Mouse (Mus musculus) left cerebral cortex, adult 9 months (tissue): ENCODE measurements at regions not wholly inside any gene's neighbourhood (a gene's known extent, or its start where the extent isn't known, plus 50 kb on each side); places are given as distances from the start of the nearest gene placed in this dataset.

ENCODE experiments used
- DNase-seq, 2 experiments: peaks; one replicate each; pipeline ENCODE4 v3.0.0; 2022; ENCODE audit warnings: low spot score in 2 of 2

DNA sequence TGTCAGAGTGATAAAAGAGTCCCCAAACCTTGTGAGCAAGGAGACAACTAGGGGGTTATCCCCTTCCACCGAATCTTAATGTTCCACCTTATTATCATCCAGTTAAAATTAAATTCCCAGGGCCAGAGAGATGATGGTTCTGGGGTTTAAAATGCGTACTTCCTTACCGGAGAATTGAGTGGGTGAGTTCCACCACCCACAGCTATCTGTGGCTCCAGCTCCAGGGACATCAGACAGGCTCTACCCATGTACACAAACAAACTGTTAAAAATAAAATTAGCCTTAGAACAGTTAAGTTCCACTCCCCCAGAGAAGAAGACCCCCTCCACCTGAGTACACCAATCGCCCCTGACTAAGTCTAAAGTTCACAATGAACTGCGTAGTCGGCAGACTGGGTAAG is 52.0 kb upstream of the Mgat5 start:
- DNase-seq = no peak

DNA sequence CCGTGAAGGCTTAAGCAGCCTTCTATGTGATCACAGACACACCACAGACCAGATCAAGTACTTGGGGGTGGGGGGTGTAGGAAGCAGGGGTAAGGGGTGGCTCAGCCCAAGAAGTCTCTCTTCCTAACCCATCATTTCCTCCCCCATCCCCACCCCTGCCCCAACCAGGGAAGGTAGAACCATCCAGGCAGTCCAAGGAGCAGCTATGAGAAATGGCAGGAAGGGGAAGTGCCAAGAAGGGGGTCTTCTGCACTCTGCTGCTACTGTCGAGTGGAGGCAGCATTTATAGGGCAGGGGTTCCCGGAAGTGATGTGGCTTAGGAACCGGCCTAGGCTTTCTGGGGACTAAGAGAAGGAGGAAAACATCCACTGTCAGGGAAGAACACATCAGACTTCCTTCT is 69.3 kb upstream of the Mgat5 start:
- no peak for DNase-seq

DNA sequence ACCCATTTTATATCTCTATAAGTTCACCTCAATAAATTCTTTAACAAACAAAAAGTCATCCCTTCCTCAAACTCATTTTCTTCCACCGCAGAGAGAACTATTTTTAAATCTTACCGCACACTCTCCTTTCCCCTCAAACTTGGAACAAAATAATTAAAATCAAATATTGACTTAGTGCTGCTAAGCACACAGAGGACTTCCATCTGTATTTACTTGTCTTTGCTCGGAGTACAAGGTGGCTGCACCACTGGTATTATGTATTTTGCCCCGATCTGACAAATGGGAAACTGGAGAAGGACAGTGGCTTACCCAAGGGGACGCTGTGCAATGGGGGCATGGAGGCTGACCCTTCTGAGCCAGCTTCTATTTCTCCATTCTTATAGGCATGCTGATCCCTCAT is 72.9 kb upstream of the Mgat5 start:
- no peak for DNase-seq

DNA sequence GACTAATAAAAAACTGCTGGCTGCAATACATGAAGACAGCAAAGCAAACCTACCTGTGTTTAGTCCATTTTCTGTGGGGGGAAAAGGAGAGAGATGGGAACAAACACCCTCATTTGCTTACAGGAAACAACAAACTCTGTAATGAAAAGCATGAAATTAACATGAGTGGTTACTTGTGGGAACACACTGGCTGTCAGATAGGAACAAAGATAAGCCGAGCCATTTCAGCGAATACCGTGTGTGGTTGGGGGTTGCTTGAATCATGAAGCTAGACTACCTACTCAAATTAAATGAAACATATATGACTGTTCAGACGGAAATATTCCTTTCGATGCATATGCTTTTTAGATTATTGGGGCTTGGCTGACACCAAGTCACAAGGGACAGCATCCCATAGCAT is 80.0 kb upstream of the Mgat5 start:
- no peak for DNase-seq

DNA sequence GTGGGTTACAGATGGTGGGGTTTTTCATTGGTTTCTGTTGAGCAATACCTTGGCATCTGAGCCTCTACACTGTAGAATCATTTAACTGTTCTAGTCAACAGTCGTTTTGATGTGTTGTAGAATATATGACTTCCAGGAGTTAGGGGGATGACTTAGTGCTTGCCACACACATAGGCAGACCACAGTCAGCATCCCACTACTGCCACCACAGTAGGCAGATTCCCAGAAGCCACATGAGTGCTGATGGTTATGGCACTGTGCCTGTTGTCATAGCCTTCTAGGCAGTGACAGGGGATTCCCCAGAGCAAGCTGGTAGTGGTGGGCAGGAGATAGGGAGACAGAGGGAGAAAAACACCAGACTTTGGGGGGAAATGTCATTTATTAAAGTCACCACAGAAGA is 86.8 kb upstream of the Mgat5 start:
- DNase-seq = no peak

DNA sequence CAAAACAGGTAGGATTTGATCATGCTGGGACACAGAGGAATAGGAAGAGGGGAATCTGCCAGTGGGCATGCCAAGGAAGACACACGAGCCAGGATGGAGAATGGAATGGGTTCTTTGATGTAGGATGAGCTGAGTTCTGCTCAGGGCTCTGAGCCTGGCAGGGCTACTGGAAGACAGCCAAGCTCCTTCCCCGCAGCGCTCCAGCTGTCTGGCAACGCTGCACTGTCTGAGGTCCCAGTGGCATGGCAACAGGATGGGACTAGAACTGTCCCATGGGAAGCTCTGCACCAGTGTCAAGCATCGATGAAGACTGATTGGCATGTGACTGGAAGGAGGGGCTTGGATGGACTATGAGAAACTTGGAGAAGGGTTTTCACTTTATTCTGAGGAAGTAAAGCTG is 97.3 kb upstream of the Mgat5 start:
- DNase-seq = peak; percentile 23 to 65

DNA sequence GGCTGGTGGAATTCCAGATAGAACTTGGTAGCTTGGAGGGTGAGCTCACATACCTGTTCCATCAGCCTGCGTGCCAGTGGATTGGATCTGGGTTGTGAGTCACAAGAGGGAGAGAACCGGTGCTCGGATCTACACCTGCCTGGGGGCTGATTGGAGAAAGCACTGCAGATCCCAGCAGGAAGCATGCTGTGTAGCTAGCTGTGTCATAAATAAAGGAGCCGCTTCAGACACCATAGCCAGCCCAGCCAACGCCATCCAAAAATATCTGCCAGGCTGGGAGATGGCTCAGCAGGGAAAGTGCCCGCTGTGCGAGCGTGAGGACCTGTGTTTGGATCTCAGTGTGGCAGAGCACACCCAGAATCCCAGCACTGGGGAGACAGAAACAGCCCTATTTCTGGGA is 99.0 kb upstream of the Mgat5 start:
- DNase-seq = peak; percentile 7 to 70

DNA sequence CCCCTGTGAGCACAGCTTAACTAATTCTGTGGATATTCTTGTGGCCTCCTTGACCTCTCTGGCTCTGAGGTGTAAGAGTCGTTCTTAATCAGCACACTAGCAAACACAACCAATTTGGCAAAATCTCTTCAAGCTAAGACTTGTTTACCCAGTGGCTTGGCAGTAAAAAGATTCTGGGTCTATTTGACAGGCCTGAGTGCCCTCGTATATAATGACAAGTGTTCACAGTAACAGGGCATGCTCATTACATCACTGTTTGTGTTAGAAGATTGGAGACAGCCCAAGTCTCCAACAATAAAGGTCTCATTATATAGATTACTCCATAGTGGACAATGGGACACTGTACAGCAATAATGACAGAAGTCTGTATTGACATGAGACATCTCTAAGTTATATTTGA is 101.2 kb upstream of the Mgat5 start:
- DNase-seq = no peak

DNA sequence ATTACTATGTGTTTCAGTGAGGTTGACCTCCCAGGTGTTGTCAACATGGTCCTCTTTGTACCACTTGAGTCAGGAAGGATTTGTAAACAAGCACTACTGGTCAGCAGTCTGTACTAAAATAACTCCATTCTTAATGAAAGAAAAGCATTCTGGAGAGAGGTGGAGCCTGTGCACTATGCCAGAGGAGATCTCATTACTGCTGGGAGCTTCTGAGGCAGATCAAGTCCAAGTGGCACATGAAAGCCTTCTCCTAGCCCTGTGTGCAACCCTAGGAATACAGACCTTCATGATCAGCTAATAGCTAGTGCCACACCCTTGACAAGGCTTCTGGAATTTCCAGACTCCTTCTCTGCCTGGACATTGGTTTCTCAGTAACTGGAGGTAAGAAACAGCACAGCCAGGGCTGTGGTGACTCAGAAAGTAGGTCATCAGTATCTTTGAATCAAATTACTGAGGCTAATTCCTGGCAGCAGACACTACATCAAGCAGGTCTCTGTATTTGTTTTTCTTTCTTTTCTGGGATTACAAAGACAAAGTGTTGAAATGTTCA is 105.9 kb upstream of the Mgat5 start:
- no peak for DNase-seq

DNA sequence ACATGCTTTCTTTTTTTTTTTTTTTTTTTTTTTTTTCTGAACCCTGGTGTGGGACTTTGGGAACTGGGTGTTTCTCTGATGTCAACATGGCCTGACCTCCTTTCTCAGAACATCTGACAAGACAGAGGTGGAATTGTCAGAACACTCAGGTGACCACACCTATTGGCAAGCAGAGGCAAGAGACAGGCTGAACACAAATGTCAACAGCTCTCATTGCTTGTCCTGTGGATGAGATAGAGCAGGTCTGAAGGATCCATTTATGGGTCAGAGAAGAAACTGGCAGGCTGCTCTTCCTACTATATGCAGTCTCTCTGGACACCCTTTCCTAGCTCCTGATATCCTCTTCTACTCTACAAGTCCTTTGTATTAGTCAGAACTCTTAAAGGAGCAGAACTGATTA is 117.2 kb upstream of the Mgat5 start:
- DNase-seq = no peak

DNA sequence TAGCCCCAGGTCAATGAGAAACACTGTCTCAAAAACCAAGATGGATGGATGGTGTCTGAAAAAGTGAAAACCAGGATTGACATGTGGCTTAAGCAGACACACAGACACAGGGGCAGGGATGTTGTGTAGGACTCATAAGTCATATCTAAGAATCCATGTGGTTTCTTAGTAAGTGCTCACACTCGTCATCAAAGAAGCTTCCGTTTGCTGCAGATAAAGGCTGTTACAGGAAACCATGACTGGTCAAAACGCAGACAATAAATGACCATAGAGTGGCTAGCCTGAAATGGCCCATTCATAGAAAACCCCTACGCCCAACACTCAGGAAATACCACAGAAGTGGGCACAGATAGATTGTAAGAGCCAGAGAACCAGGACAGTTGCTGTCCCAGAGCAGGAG is 118.8 kb upstream of the Mgat5 start:
- DNase-seq = no peak

DNA sequence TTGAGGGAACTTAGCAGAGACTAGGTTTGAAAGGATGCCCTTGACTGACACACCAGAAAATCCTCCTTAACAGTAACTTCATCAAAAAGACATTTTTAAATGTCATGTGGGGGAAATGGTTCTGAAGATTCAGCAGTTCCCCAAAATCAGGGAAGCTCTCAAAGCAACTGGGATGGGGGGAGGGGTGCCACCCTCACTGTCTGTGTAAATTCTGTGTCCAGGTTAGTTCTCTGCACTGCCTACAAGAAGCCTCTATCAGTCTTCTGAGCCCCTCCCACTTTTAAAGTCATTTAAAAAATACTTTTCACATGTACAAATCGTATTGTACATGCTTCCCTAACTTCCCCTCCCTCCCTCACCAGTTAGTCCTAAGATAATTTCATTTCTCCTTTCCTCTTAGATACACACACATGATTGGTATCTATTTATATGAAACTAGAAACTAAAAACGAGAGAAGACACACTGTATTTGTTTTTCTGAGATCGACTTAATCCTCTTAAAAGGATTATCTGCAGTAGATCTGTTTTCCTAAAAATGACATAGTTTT is 121.0 kb upstream of the Mgat5 start:
- no peak for DNase-seq

DNA sequence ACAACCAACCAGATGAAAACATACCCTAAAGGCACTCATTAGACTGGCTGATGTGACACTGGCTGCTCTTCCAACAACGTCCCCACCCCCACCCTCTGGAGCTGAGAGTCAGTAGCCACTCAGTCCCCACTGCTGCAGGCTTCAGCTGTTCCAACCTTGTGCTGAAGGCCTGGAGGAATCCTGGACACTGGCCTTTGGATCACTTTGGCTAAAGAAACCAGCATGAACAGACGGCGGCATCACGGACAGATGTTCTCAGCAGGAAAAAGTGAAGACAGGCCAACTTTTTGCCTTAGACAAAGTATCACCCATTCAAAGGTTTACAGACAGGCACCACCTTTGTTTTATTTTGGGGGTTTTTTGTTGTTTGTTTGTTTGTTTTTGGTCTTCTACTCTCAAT is 125.8 kb upstream of the Mgat5 start:
- DNase-seq = no peak

DNA sequence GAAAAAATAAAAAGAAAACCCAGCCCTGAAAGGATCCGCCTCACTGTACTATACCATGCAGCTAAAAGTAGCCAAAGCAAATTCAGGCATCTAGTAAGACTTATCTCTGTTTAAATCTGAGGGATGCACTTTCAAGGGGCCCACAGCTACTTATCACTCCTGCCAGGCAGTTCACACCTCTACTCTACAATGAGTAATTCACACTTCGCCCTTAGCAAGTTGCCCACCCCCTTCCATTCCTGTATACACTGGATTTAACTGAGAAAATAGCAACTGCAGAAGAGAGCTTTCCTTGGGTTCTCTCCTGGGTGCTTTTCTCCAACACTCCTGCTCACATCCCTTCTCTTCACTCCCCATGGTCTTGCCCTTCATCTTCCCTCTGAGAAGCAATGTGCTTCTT is 142.4 kb upstream of the Mgat5 start:
- peak; percentile 37 to 47 for DNase-seq

DNA sequence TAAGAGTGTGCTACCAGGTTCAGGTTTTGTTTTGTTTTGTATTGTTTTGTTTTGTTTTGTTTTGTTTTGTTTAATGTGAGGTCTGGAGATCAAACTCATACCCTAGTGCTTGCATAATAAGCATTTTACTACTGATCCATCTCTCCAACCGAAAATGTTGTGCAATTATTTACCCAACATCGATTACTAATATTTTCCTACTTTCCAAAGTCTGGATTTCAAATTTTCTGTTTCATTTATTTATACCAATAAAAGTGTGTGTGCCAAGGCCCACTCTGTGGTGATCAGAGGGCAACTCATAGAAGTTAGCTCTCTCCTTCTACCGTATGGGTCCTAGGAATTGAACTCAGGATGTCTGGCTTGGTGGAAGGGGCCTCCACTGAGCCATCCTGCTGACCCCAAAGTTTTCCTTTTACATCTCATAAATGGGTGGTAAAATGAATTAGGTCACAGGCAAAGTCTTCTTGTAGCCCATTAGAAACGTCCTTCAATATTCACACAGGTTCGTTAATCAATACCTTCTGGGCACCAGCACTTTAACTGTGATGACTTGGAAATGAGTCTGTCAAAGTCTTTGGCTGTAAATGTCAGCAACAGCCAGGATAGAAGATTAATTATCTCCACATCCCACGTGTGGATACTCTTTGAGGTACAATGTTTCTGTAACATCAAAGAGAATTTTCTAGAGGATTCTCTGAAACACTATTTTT is 158.9 kb upstream of the Mgat5 start:
- no peak for DNase-seq

DNA sequence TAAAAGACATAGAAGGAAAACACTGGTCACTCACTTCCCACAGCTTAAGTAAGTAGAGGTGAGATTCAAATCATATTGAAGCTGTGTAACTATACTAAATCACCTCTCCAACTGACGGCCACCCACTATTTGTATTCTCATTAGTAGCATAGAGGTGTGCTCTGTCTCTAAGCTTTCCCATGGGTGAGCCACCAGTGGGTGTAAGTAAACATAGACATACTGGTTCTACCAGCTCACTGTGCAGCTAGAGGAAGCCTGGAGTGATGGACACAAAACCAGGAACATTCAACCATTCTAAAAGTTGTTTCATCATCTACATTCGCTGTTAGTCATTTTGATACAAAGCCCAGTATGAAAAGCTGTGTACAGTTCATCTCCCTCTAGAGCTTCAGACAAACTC is 170.1 kb upstream of the Mgat5 start:
- no peak for DNase-seq

DNA sequence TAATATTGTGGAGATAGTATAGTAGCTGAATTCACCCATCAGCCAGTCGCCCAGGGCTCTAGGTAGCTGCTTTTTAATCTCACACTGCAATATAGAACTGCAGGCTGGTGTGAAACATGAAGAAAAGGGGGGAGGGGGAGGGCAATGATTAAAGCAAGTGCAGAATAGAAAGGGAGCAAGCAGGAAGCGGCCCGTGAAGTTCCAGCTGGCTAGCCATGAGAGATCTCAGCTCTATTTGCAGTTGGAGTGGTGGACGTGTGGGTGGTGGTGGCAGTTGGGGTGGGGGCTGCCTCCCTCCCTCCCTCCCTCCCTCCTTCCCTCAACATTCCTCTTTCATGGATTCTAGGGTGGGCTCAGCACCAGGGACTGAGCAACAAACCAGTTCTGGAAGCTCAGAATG is 173.3 kb upstream of the Mgat5 start:
- DNase-seq = no peak

DNA sequence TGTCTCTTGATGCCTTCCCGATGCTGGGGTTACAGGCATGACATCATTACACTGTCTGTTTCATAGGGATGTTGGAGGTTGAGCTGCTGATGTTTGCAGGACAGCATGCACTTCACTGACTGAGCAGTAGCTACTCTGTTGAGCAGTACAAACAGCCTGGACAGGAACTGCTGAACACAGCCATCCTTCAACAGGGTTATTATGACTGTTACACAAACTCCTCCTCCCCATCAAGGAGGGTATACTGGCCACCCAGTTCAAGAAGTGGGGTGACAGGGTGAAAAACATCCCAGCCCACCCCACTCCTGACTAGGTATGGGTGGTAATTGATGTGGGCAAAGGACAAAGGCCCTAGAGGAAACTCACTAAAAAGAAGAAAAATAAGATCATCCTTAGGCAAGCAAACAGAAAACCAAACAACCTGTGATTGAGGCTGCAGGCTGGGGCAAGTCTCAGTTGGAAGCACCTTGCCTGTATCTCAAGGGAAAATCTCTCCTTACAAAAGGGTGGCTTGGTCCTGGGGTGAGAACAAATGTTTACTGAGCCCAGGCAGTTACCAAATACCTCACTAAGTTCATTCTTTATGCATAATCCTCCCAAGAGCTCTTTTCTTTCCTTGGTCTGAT is 175.8 kb upstream of the Mgat5 start:
- no peak for DNase-seq

DNA sequence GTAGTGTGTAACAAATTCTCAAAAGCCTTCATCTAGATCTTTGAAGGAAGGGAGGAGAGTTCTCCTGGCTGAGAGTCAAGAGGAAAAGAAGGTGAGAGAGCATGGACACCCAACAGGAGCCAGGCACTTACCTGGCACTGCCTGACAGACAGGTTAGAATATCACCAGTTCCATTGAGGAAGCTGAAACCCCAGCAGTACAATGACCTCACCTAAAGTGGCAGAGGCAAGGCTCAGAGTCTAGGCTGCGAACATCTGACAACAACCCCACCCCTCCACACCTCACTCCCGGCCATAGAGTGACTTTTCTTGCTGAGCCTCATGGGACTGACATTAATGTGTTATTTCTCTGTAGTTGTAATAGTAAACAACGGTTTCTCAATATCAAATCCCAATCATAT is 181.7 kb upstream of the Mgat5 start:
- no peak for DNase-seq

DNA sequence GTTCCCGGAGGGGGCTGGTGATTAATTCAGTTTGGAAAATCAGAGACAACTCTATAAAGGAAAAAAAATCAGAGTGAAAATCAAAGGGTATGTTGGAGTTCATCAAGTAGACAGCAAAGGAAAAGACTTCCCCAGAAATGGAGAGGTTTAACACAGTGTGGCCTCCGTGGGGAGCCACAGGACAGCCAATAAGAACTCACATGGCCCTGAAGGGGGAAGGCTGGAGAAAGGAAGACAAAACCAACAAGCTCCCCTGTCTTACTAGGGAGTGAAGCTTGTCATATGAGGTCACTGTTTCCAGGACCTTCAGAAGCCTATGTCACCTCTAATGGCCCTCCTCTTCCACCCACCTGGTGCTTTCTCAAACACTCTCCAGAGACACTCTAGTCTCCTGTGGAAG is 187.1 kb upstream of the Nckap5 start:
- DNase-seq = peak in 1 of 2 experiments; percentile 42

DNA sequence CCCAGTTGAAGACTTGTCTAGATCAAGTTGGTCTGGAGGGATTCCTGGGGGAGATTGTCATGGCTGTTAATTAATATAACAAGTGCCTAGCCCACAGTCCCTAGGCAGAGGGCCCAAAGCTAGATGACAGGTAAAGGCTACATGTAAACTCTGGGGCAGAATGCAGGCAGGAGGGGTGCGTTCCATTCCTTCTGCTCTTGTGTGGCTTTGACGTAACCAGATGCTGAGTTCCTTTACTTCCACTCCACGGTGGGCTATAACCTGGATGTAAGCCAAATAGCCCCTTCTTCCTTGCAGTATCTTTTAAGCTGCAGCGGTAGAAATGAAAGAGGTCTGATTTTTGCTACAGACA is 185.3 kb upstream of the Nckap5 start:
- no peak for DNase-seq

DNA sequence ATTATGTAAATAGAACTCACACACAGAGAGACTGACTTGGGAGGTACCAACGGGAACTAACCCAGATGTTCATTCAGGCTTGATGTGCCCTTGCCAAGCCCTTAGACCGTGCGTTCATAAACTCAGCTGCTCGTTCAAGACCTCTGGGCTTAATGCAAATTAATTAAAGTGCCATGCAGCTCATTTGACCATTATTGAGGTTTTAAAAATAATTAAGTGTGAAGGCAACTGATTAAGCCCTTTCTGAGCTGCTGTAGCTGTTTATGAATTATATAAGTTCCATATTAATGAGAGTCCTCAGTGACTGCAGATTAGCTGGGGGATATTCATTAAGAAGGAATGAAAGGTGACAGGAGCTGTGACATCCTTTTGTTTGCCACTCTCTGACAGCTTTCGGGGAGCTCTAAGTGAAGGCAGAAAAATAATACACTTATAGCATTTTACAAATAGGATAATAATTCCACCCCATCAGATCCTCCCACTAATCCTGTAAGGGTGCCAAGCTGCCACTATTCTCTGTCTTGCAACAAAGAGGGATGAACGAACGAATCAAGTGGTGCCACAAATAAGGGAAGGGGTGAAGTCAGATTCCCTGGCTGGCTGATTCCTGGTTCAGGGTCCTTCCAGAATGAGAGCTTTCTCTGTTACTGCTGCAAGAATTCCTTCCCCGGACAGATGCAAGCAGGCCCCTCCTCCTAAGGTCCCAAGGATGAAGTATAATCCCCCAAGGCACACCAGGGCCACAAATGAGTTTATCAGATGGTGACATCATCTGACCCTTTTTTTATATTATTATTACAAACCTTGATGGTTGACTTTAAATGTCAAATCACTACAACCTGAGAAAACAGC is 184.7 kb upstream of the Nckap5 start:
- DNase-seq = no peak

DNA sequence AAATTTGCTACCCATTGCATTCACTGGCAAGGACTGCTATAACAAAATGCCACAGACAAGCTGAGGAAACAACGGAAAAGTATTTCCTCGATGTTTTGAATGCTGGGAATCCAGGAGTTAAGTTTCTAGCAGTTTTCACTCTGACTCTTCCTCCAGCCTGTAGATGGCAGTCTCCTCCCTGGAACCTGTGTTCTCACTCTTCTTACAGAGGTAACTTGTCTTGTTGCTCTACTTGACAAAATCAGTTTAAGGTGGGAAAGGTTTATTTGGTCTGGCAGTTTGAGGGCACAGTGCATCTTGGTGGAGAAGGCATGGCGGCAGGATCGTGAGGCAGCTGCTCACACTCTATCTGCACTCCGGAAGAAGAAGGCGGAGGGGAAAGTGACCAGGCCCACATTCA is 181.3 kb upstream of the Nckap5 start:
- peak in 1 of 2 experiments; percentile 48 for DNase-seq
